Mouse (Mus musculus): Measurements from ENCODE around the gene Actr5. TPM values are rescaled to one million over a fixed set of nuclear protein-coding genes. Genes with fewer than 3 reads are reported as not detected.

Actr5 gene
- polyA plus RNA-seq, 1 experiment from 2014 or later, result 16.6 TPM

DNA sequence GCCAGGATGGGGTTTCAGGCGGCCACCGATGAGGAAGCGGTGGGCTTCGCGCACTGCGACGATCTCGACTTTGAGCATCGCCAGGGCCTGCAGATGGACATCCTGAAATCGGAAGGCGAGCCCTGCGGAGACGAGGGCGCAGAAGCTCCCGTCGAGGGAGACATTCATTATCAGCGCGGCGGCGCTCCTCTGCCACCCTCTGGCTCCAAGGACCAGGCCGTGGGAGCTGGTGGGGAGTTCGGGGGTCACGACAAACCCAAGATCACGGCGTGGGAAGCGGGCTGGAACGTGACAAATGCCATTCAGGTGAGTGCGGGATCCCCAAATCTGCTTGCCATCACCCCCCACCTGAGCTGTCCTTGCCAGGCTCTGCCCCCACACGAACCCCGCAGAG lies 13.4 kb upstream of the Actr5 start:
- no peak for DNase-seq (ENCODE audit: low spot score)

DNA sequence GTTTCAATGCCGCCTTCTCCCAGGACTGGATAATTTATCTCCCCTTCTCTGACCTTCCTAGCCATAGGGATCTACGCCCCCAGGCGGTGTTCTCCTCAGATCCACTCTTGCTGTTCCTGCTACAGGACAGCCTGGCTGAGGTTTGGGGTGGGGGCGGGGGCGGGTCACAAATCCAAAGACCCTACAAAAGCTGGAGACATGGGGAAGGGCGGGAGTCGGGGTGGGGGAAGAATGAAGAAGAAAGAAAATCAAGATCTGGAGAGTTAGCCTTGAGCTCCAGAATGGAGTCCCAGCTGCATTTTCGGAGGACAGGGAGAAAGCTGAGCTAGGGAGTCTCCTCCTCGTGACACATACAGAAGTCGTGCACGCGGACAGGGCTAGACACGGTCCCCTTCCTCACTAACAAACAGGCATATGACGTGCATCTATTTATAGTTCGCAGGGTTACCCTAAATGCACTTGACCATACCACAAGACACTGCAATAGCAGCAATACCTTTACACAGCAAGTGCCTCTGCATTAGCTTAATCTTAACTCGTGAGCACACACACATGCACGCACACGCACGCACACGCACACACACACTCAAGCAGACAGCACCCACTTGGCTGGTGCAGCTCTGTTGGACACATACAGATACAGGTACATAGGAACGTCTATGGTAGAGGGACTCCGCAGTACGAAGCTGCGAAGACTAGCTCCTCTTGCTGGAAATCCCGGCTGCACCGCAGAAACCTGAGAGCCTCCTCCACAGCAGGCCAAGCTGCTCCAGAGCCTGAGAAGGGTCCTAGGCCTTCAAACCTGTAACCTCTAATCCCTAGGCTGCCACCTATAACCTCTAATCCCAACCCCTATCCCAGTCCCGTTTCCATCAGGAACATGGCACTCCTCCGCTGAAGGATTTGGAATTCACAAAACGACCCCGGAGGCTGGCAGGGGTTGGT lies 12.7 kb upstream of the Actr5 start:
- Histone ChIP-seq H3K4me3 (ENCODE audit: low read depth, low read length) (peak overlapping the region; percentile 31), H3K9me3 (ENCODE audit: control insufficient read depth, low read length) (no peaks in the 10 kb centered on the region), H3K27me3 (ENCODE audit: control insufficient read depth, insufficient read depth, low read length) (peaks cover 98% of the 10 kb centered on the region), H3K27ac (ENCODE audit: low read depth, low read length) (no peak overlapping the region), H3K36me3 (ENCODE audit: control insufficient read depth, insufficient read depth, low read length) (no peaks in the 10 kb centered on the region), H3K4me1 (ENCODE audit: control insufficient read depth, insufficient read depth, low read length) (no peaks in the 10 kb centered on the region), H3K9ac (ENCODE audit: low read length) (peak overlapping the region; percentile 35), H3K4me2 (ENCODE audit: low read depth) (peak overlapping the region; percentile 17)
- ATAC-seq (ENCODE audit: insufficient read depth, low FRiP score, low TSS enrichment), result no peak
- DNase-seq (ENCODE audit: low spot score), result peak; percentile 59
- 1% methylated on average over 30 of the region's 30 CpGs for WGBS

More for the DNA sequence above, 13.4 kb upstream of the Actr5 start:
- no peaks in the 10 kb centered on the region for H3K4me1 ChIP-seq (ENCODE audit: control insufficient read depth, insufficient read depth, low read length)
- no peaks in the 10 kb centered on the region for H3K36me3 ChIP-seq (ENCODE audit: control insufficient read depth, insufficient read depth, low read length)
- WGBS, result under 1% methylated on average over 30 of the region's 30 CpGs
- H3K9ac ChIP-seq (ENCODE audit: low read length), result peak overlapping the region; percentile 35
- ATAC-seq (ENCODE audit: insufficient read depth, low FRiP score, low TSS enrichment), result no peak
- peaks cover 96% of the 10 kb centered on the region for H3K27me3 ChIP-seq (ENCODE audit: control insufficient read depth, insufficient read depth, low read length)
- no peaks in the 10 kb centered on the region for H3K9me3 ChIP-seq (ENCODE audit: control insufficient read depth, low read length)
- peak overlapping the region; percentile 31 for H3K4me3 ChIP-seq (ENCODE audit: low read depth, low read length)
- peak overlapping the region; percentile 58; the same call in 1 of the 2 replicates for H3K27ac ChIP-seq (ENCODE audit: low read depth, low read length)
- H3K4me2 ChIP-seq (ENCODE audit: low read depth), result no peak overlapping the region

DNA sequence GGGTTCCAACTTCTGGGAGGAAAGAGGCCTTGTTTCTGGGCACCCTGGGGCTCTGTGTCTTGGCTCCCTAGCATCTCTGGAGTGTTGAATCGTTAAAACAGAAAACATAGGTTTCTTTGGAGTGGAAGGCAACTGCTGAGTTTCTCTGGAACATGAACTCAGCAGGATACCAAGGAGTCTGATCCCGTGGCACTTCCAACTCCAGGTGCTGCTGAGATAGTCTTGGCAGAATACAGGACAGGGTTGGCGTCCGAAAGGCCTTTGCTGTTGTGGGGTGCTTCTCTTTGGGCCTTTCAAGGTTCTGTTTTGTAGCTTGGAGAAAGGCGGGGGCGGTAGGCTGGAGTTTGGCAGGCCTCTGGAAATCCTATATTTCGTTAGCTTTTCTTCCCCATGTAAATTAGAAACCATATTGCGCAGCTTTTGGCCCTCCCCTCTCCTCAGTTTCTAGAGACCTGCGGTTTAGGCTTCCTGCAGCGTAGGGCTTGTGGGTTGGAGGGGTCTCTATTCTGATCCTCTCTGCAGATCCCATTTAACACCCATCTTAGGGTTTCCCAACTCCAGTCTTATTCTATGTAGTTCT lies 11.9 kb upstream of the Actr5 start:
- WGBS, result 6% methylated on average over 10 of the region's 10 CpGs
- Histone ChIP-seq H3K9ac (ENCODE audit: low read length) (peak overlapping the region; percentile 35), H3K4me1 (ENCODE audit: control insufficient read depth, insufficient read depth, low read length) (no peaks in the 10 kb centered on the region), H3K36me3 (ENCODE audit: control insufficient read depth, insufficient read depth, low read length) (no peaks in the 10 kb centered on the region), H3K4me3 (ENCODE audit: low read depth, low read length) (peak overlapping the region; percentile 31), H3K9me3 (ENCODE audit: control insufficient read depth, low read length) (no peaks in the 10 kb centered on the region), H3K27me3 (ENCODE audit: control insufficient read depth, insufficient read depth, low read length) (peaks cover 98% of the 10 kb centered on the region), H3K4me2 (ENCODE audit: low read depth) (peak overlapping the region; percentile 20; the same call in 1 of the 2 replicates), H3K27ac (ENCODE audit: low read depth, low read length) (no peak overlapping the region)
- ATAC-seq (ENCODE audit: insufficient read depth, low FRiP score, low TSS enrichment) (no peak), DNase-seq (ENCODE audit: low spot score) (peak; percentile 51)

DNA sequence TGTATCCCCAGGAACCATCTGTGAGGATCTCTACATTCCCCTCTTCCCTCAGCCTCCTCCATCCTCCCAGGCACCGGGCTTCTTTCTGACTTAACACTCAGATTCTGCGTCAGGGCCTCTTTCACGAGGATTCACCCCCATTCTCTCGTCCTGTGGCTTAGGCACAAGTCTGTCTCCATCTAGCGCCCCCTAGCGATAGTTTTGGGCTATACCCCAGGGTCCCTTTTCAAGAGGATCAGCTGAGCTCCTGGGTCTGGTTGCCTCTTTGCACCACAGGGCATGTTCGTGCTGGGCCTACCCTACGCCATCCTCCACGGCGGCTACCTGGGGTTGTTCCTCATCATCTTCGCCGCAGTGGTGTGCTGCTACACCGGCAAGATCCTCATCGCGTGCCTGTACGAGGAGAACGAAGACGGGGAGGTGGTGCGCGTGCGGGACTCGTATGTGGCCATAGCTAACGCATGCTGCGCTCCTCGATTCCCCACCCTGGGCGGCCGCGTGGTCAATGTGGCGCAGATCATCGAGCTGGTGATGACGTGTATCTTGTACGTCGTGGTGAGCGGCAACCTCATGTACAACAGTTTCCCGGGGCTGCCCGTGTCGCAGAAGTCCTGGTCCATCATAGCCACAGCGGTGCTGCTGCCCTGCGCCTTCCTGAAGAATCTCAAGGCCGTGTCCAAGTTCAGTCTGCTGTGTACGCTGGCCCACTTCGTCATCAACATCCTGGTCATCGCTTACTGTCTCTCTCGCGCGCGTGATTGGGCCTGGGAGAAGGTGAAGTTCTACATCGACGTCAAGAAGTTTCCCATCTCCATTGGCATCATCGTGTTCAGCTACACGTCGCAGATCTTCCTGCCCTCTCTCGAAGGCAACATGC lies 10.9 kb upstream of the Actr5 start:
- H3K27me3 ChIP-seq (ENCODE audit: control insufficient read depth, insufficient read depth, low read length), result peaks cover 96% of the 10 kb centered on the region
- H3K4me2 ChIP-seq (ENCODE audit: low read depth), result peak overlapping the region; percentile 5
- DNase-seq (ENCODE audit: low spot score) (peak; percentile 79), ATAC-seq (ENCODE audit: insufficient read depth, low FRiP score, low TSS enrichment) (no peak)
- peak overlapping the region; percentile 31 for H3K4me3 ChIP-seq (ENCODE audit: low read depth, low read length)
- H3K4me1 ChIP-seq (ENCODE audit: control insufficient read depth, insufficient read depth, low read length), result no peaks in the 10 kb centered on the region
- H3K36me3 ChIP-seq (ENCODE audit: control insufficient read depth, insufficient read depth, low read length), result no peaks in the 10 kb centered on the region
- no peak overlapping the region for H3K9ac ChIP-seq (ENCODE audit: low read length)
- WGBS, result 4% methylated on average over 53 of the region's 53 CpGs
- no peaks in the 10 kb centered on the region for H3K9me3 ChIP-seq (ENCODE audit: control insufficient read depth, low read length)
- H3K27ac ChIP-seq (ENCODE audit: low read depth, low read length), result no peak overlapping the region

DNA sequence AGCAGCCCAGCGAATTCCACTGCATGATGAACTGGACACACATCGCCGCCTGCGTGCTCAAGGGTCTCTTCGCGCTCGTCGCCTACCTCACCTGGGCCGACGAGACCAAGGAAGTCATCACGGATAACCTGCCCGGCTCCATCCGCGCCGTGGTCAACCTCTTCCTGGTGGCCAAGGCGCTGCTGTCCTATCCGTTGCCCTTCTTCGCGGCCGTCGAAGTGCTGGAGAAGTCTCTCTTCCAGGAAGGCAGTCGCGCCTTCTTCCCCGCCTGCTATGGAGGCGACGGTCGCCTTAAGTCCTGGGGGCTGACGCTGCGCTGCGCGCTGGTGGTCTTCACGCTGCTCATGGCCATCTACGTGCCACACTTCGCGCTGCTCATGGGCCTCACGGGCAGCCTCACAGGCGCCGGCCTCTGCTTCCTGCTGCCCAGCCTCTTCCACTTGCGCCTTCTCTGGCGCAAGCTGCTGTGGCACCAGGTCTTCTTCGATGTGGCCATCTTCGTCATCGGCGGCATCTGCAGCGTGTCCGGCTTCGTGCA lies 10.2 kb upstream of the Actr5 start:
- WGBS, result 1% methylated on average over 47 of the region's 47 CpGs
- peak overlapping the region; percentile 15; the same call in 1 of the 2 replicates for H3K4me3 ChIP-seq (ENCODE audit: low read depth, low read length)
- H3K9me3 ChIP-seq (ENCODE audit: control insufficient read depth, low read length), result no peaks in the 10 kb centered on the region
- ATAC-seq (ENCODE audit: insufficient read depth, low FRiP score, low TSS enrichment), result no peak
- H3K4me1 ChIP-seq (ENCODE audit: control insufficient read depth, insufficient read depth, low read length), result no peaks in the 10 kb centered on the region
- peak overlapping the region; percentile 5 for H3K4me2 ChIP-seq (ENCODE audit: low read depth)
- peak; percentile 35 for DNase-seq (ENCODE audit: low spot score)
- H3K36me3 ChIP-seq (ENCODE audit: control insufficient read depth, insufficient read depth, low read length), result no peaks in the 10 kb centered on the region
- H3K9ac ChIP-seq (ENCODE audit: low read length), result no peak overlapping the region
- no peak overlapping the region; the same call in 1 of the 2 replicates for H3K27ac ChIP-seq (ENCODE audit: low read depth, low read length)
- H3K27me3 ChIP-seq (ENCODE audit: control insufficient read depth, insufficient read depth, low read length), result peaks cover 91% of the 10 kb centered on the region

DNA sequence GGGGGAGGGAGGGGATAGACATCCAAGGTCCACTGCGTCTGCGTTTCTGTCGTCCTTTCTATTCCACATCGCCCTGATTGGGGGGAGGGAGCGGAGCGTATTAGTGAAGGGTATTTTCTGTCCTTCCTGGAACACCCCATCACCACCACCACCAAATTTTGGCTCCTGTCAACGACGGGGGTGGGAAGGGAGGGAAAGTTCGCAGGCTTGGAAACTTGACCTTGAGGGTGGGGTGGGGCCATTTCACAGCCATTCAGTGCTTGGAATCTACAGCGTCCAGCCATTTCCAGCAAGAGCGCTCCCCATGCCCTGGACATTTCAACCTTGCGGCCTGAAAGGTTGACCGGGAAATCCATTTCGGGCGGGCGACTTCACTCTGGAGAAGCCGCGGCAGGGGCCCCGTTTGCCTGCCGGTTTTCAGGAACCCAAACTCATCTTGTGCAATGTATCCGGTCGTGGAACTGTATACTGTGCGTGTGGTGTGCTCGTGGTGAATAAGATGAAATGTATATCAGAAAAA lies 9.5 kb upstream of the Actr5 start:
- peaks cover 86% of the 10 kb centered on the region for H3K27me3 ChIP-seq (ENCODE audit: control insufficient read depth, insufficient read depth, low read length)
- peak overlapping the region; percentile 5 for H3K4me2 ChIP-seq (ENCODE audit: low read depth)
- under 1% methylated on average over 24 of the region's 24 CpGs for WGBS
- no peak for DNase-seq (ENCODE audit: low spot score)
- peak overlapping the region; percentile 15 for H3K4me3 ChIP-seq (ENCODE audit: low read depth, low read length)
- H3K27ac ChIP-seq (ENCODE audit: low read depth, low read length), result no peak overlapping the region
- H3K36me3 ChIP-seq (ENCODE audit: control insufficient read depth, insufficient read depth, low read length), result no peaks in the 10 kb centered on the region
- no peaks in the 10 kb centered on the region for H3K4me1 ChIP-seq (ENCODE audit: control insufficient read depth, insufficient read depth, low read length)
- H3K9me3 ChIP-seq (ENCODE audit: control insufficient read depth, low read length), result no peaks in the 10 kb centered on the region
- ATAC-seq (ENCODE audit: insufficient read depth, low FRiP score, low TSS enrichment), result no peak
- H3K9ac ChIP-seq (ENCODE audit: low read length), result no peak overlapping the region

DNA sequence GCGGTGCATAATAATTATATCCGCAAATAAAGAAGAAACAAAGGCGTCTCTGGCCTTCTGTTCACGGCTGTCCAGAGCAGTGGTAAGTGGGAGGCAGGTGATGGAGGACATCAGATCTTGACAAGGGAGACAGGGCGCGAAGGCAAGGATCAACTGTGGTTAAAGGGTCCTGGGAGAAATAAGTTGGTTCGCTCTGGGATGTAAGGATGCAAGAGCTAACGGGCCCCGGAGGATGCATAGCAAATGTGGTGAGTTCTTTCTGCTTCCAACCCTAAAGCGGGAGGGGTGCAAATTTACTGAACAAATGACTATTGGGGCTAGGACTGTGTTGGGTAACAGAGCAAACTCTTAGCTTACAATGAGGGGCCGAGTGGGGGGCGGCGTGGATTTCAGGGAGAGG lies 9.0 kb upstream of the Actr5 start:
- H3K4me3 ChIP-seq (ENCODE audit: low read depth, low read length), result peak overlapping the region; percentile 15; the same call in 1 of the 2 replicates
- H3K9ac ChIP-seq (ENCODE audit: low read length), result no peak overlapping the region
- H3K4me1 ChIP-seq (ENCODE audit: control insufficient read depth, insufficient read depth, low read length), result no peaks in the 10 kb centered on the region
- ATAC-seq (ENCODE audit: insufficient read depth, low FRiP score, low TSS enrichment) (no peak), DNase-seq (ENCODE audit: low spot score) (peak; percentile 42)
- H3K27me3 ChIP-seq (ENCODE audit: control insufficient read depth, insufficient read depth, low read length), result peaks cover 81% of the 10 kb centered on the region
- no peaks in the 10 kb centered on the region for H3K36me3 ChIP-seq (ENCODE audit: control insufficient read depth, insufficient read depth, low read length)
- no peak overlapping the region for H3K27ac ChIP-seq (ENCODE audit: low read depth, low read length)
- 2% methylated on average over 13 of the region's 13 CpGs for WGBS
- no peaks in the 10 kb centered on the region for H3K9me3 ChIP-seq (ENCODE audit: control insufficient read depth, low read length)
- H3K4me2 ChIP-seq (ENCODE audit: low read depth), result peak overlapping the region; percentile 1; the same call in 1 of the 2 replicates

DNA sequence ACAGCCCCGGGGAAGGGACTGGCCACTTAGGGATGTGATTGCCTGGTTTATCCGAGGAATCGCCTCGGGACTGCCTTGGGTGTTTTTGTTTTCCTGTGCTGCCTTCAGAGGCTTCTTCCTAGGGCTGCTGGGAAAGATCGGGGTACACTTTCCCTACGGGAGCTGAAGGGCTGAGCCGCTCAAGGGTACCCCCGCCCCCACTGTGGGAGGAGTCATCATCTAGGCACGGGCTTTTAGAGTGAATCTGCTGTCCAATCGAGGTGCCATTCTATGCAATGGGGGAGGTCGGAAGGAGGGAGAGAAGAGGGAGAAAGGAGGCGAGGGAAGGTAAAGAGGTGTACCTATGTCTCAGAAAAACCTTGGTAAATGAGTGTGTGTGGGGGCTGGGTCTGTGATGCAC lies 8.4 kb upstream of the Actr5 start:
- H3K27me3 ChIP-seq (ENCODE audit: control insufficient read depth, insufficient read depth, low read length), result peaks cover 76% of the 10 kb centered on the region
- H3K36me3 ChIP-seq (ENCODE audit: control insufficient read depth, insufficient read depth, low read length), result no peaks in the 10 kb centered on the region
- H3K4me3 ChIP-seq (ENCODE audit: low read depth, low read length), result no peak overlapping the region
- no peak overlapping the region for H3K9ac ChIP-seq (ENCODE audit: low read length)
- H3K9me3 ChIP-seq (ENCODE audit: control insufficient read depth, low read length), result no peaks in the 10 kb centered on the region
- no peak overlapping the region for H3K27ac ChIP-seq (ENCODE audit: low read depth, low read length)
- H3K4me2 ChIP-seq (ENCODE audit: low read depth), result peak overlapping the region; percentile 1; the same call in 1 of the 2 replicates
- under 1% methylated on average over 12 of the region's 12 CpGs for WGBS
- ATAC-seq (ENCODE audit: insufficient read depth, low FRiP score, low TSS enrichment), result peak; percentile 21; the same call in 1 of the 2 replicates
- DNase-seq (ENCODE audit: low spot score), result no peak
- no peaks in the 10 kb centered on the region for H3K4me1 ChIP-seq (ENCODE audit: control insufficient read depth, insufficient read depth, low read length)
